Mouse (Mus musculus): ENCODE results near the gene S100a2. TPM values are rescaled to one million over a fixed set of nuclear protein-coding genes. Genes with fewer than 3 reads are reported as not detected.

The S100a2 gene
- total RNA-seq, 2 experiments from 2014 or later, result not detected

- no peak for DNase-seq
Measured at GRCm38 (mm10) chr3:90596810-90597209, 6.8 kb downstream of the S100a2 start.

GRCm38 (mm10) chr3:90597736-90598135 is 7.7 kb downstream of the S100a2 start:
- DNase-seq, result no peak

- DNase-seq, result no peak
Measured at GRCm38 (mm10) chr3:90598212-90598611, 8.2 kb downstream of the S100a2 start.

GRCm38 (mm10) chr3:90599401-90599800 is 9.4 kb downstream of the S100a2 start:
- no peak for DNase-seq

GRCm38 (mm10) chr3:90600036-90600435 is 10.0 kb downstream of the S100a2 start:
- DNase-seq, result no peak

GRCm38 (mm10) chr3:90600458-90601195 is 10.6 kb downstream of the S100a2 start:
- DNase-seq, result no peak

- DNase-seq, result no peak
Measured at GRCm38 (mm10) chr3:90601486-90602110, 11.6 kb downstream of the S100a2 start, which contains the start of gene Gm42674. Gm42674 (plus strand) TSS chr3:90601904.

GRCm38 (mm10) chr3:90603623-90604022 is 13.6 kb downstream of the S100a2 start, which contains the start of gene S100a4:
S100a4 (plus strand) TSS chr3:90603771.
- DNase-seq, result no peak

GRCm38 (mm10) chr3:90604416-90604815 is 14.4 kb downstream of the S100a2 start:
- DNase-seq, result peak; percentile 86

- DNase-seq, result no peak
Measured at GRCm38 (mm10) chr3:90605049-90605448, 15.0 kb downstream of the S100a2 start.

- DNase-seq, result no peak
Measured at GRCm38 (mm10) chr3:90605736-90606135, 15.7 kb downstream of the S100a2 start.

- no peak for DNase-seq
Measured at GRCm38 (mm10) chr3:90606185-90606584, 16.1 kb downstream of the S100a2 start.

- no peak for DNase-seq
Measured at GRCm38 (mm10) chr3:90607361-90607760, 17.3 kb downstream of the S100a2 start.

GRCm38 (mm10) chr3:90608223-90608622 is 18.2 kb downstream of the S100a2 start, which contains the start of gene S100a5:
S100a5 (plus strand) TSS chr3:90608523.
- DNase-seq, result no peak

- DNase-seq, result no peak
Measured at GRCm38 (mm10) chr3:90609102-90609501, 19.1 kb downstream of the S100a2 start.

- DNase-seq, result no peak
Measured at GRCm38 (mm10) chr3:90611494-90611893, 21.4 kb downstream of the S100a2 start.

GRCm38 (mm10) chr3:90612061-90612460 is 22.0 kb downstream of the S100a2 start:
- DNase-seq, result no peak

GRCm38 (mm10) chr3:90612728-90613291 is 22.8 kb downstream of the S100a2 start, which contains the start of gene S100a6:
S100a6 (plus strand) TSS chr3:90612882.
- DNase-seq, result peak; percentile 71

GRCm38 (mm10) chr3:90613461-90614147 is 23.6 kb downstream of the S100a2 start:
- no peak for DNase-seq

GRCm38 (mm10) chr3:90614148-90614530 is 24.1 kb downstream of the S100a2 start:
- no peak for DNase-seq

- no peak for DNase-seq
Measured at GRCm38 (mm10) chr3:90614611-90615251, 24.7 kb downstream of the S100a2 start.

- DNase-seq, result peak; percentile 84
Measured at GRCm38 (mm10) chr3:90615415-90615814, 25.4 kb downstream of the S100a2 start.

Data from heart, postnatal 4 days (tissue).